Mouse (Mus musculus) adrenal gland, postnatal 36 days (tissue): ENCODE data around the gene 4930438A08Rik. TPM values are rescaled to one million over a fixed set of nuclear protein-coding genes. Genes with fewer than 3 reads are reported as not detected.
A peak's percentile ranks its signal among the peaks of the same experiment; 100 is the strongest.

Experiments
- DNase-seq, 2 experiments: peaks; one replicate each; pipeline ENCODE4 v3.0.0; 2021; ENCODE audit warnings: mixed read lengths in 1 of 2
- total RNA-seq, 2 experiments: library from RNA; stranded (reverse); gene quantifications; 2 replicates each; pipeline ENCODE4 v1.2.3; 2021

4930438A08Rik gene
- total RNA-seq, 2 experiments from 2014 or later = not detected

DNA sequence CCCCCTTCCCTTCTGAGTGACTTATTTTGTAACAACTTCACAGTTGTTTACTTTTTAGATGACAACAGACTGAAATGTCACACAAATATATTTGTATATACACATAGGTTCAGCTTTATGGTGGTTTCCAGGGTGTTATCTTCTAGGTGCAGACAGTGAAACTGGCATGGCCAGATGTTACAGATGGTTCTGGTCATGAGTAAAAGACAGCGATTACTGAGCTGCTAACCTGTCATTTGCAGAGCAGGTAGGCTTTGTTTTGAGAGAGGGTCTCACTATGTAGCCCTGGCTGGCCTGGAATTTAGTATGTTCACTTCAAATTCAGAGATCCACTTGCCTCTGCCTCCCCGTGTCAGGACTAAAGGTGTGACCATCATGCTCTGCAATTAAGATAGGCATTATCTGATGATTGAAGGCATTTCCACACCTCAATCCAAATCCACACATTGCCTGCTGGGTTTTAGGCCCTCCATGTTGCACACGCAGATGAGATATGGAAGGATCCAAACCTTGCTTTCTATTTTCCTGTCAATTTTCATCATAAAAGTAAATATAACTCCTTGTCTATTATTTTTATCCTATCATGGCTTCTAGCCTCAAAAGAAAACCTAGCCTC is 50.1 kb downstream of the 4930438A08Rik start:
- no peak for DNase-seq

- DNase-seq = no peak
Observed at GRCm38 (mm10) chr11:58326781-58327180, 52.2 kb downstream of the 4930438A08Rik start.

GRCm38 (mm10) chr11:58329906-58330275 is 55.3 kb downstream of the 4930438A08Rik start:
- DNase-seq = no peak

GRCm38 (mm10) chr11:58330276-58331148 is 55.9 kb downstream of the 4930438A08Rik start, which contains the start of the genes Zfp672 and Sh3bp5l:
Gene Zfp672 (minus strand): TSS chr11:58330339.
Gene Sh3bp5l (plus strand): TSS chr11:58330724.
- peak; percentile 92 to 93 for DNase-seq

GRCm38 (mm10) chr11:58331149-58331495 is 56.5 kb downstream of the 4930438A08Rik start:
- no peak for DNase-seq

DNA sequence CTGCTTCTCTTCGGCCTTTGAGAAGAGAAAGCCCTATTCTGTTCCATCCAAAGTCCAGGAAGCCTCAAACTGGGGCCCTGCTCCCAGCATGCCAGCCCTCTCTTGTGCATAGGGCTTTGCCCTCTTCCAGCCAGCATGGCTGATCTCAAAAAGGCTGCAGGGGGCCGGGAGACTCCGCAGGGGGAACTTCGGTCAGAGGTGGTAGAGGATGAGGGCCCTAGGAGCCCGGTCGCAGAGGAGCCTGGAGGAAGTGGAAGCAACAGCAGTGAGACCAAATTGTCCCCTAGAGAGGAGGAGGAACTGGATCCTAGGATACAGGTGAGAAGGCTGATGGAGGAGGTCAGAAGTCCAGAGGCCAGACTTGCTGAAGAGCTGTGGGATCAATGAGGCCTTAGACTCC is 56.9 kb downstream of the 4930438A08Rik start:
- no peak for DNase-seq

- DNase-seq = peak; percentile 90 to 91
Observed at GRCm38 (mm10) chr11:58334746-58335145, 60.1 kb downstream of the 4930438A08Rik start.

Other genes starting within 250 kb of the 4930438A08Rik start
- 1 to 10 TPM in 1 of 2 experiments, not detected in 1; 1.0 TPM for gene Gm12248, start 181.7 kb upstream of the 4930438A08Rik start, total RNA-seq
- 10 to 100 TPM; 44.0 to 63.7 TPM for gene Cnot8, start 170.6 kb upstream of the 4930438A08Rik start, total RNA-seq
- gene Gemin5, start 106.3 kb upstream of the 4930438A08Rik start, total RNA-seq = 10 to 100 TPM; 21.1 to 32.0 TPM
- 10 to 100 TPM; 72.0 to 75.1 TPM for gene Mrpl22, start 103.1 kb upstream of the 4930438A08Rik start, total RNA-seq
- 10 to 100 TPM; 12.8 to 18.9 TPM for gene Igtp, start 75.2 kb upstream of the 4930438A08Rik start, total RNA-seq
- 10 to 100 TPM; 13.7 to 18.8 TPM for gene Irgm2, start 75.2 kb upstream of the 4930438A08Rik start, total RNA-seq
- gene Zfp692, start 32.3 kb downstream of the 4930438A08Rik start, total RNA-seq = 10 to 100 TPM in 1 of 2 experiments, 1 to 10 TPM in 1; 7.7 to 10.9 TPM
- gene Zfp672, start 55.5 kb downstream of the 4930438A08Rik start, total RNA-seq = 10 to 100 TPM; 44.9 to 48.9 TPM
- gene Sh3bp5l, start 55.9 kb downstream of the 4930438A08Rik start, total RNA-seq = 10 to 100 TPM; 36.7 to 51.5 TPM
- gene Lypd8, start 104.2 kb downstream of the 4930438A08Rik start, total RNA-seq = not detected
- gene 1810065E05Rik, start 146.3 kb downstream of the 4930438A08Rik start, total RNA-seq = not detected
- gene Gm12253, start 157.8 kb downstream of the 4930438A08Rik start, total RNA-seq = not detected
- not detected for gene Lypd9, start 178.1 kb downstream of the 4930438A08Rik start, total RNA-seq
- not detected for gene Olfr30, start 187.5 kb downstream of the 4930438A08Rik start, total RNA-seq
- not detected for gene Olfr332, start 217.8 kb downstream of the 4930438A08Rik start, total RNA-seq
- not detected for gene Olfr331, start 227.8 kb downstream of the 4930438A08Rik start, total RNA-seq